Mouse (Mus musculus): ENCODE results near the gene Cgas.

Cgas gene

GRCm38 (mm10) chr9:78457026-78457425, 14.0 kb upstream of the Cgas start:
- no peak for DNase-seq (ENCODE audit: inconsistent ontology term)

GRCm38 (mm10) chr9:78451382-78451781, 8.3 kb upstream of the Cgas start:
- no peak for DNase-seq (ENCODE audit: inconsistent ontology term)

DNA sequence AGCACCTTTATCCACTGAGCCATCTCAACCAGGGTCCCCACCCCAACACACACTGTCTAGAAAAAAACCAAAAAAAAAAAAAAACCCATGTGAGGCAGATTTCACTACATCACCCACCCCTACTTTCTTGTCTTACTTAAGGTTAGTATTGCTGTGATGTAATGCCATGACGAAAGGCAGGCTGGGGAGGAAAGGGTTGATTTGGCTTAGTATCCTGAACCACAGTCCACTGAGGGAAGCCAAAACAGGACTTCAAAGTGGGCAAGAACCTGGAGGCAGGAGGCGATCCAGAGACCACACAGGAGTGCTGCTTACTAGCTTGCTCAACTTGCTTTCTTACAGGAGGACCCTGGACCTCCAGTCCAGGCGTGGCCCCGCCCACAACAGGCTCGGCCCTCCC, 7.4 kb upstream of the Cgas start:
- DNase-seq (ENCODE audit: inconsistent ontology term) = no peak

GRCm38 (mm10) chr9:78447973-78448873, 5.2 kb upstream of the Cgas start, which contains the start of the genes Mto1 and Gm17324:
TSS of gene Mto1 (plus strand) at chr9:78448208.
TSS of gene Gm17324 (minus strand) at chr9:78448786.
- peak; percentile 92 for DNase-seq (ENCODE audit: inconsistent ontology term)

DNA sequence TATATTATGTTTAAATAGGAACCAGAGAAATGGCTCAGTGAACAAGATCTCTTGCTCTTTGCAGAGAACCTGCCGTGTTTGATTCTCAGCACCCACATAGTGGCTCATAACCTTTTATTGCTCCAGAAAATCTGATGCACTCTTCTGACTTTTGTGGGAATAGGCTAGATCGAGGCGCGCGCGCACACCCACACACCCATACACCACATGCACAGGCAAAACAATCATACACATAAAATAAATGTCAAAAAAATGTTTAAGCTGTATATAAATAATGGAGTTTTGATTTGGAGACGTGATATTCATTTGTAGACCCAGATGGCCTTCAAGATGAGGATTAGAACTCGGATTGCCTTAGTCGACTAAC, 4.6 kb upstream of the Cgas start:
- DNase-seq (ENCODE audit: inconsistent ontology term) = no peak

- DNase-seq (ENCODE audit: inconsistent ontology term) = no peak
These were observed 829 bp downstream of the Cgas start for GRCm38 (mm10) chr9:78442237-78442578.

DNA sequence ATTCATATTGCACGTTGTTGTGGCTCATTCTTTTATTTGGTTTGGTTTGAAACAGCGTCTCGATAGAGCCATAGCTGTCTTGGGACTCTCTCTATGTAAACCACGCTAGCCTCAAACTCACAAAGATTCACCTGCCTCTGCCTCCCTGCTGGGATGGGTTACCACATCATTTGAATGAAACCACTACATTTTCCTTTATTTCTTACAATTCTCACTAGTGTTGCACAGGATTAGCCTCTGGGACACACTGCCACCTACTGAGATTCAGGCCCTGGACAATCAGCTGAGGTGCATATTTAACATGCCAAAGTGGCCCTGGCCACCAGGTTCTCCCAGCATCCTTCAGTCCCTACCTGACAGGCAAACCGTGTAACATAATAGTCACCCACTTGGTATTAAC, 3.6 kb downstream of the Cgas start:
- no peak for DNase-seq (ENCODE audit: inconsistent ontology term)

- DNase-seq (ENCODE audit: inconsistent ontology term) = no peak
These were observed 10.6 kb downstream of the Cgas start for GRCm38 (mm10) chr9:78432471-78432870.

DNA sequence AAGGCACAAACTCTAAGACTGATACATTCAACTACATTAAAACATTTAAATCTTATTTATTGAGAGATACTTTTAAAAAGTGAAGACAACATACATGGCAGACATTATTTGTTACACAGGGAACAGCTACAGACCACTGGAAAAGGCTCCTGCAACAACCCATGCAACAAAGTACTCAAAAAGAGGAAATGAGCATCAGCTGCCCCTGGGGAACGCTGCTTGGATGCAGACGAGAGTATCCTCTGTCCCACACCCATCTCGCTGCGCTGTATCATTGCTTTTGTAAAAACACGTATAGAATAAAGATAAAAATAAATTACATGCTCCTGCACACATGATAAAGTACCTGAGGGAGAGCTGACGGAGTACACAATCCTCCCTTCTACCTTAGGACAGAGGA, 12.6 kb downstream of the Cgas start:
- DNase-seq (ENCODE audit: inconsistent ontology term) = no peak

DNA sequence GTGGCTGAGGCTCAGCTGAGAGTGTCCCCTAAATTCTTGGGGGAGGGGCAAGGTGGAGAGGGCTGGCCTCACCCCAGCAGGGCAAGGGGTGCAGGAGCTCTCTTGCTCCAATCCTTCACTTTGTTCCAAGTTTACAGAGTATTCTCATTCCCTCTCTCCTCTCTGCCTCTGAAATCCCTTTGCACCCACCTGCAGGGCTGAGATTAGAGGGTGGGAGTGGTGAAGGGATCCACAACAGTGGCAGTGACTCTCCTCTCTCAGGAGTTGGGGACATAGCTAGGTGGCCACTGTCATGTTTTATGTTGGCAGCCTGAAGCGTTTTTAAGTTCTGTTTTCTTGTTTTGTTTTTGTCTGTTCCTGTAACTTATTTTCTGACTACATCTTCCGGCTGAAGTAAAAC, 13.5 kb downstream of the Cgas start:
- DNase-seq (ENCODE audit: inconsistent ontology term) = no peak

DNA sequence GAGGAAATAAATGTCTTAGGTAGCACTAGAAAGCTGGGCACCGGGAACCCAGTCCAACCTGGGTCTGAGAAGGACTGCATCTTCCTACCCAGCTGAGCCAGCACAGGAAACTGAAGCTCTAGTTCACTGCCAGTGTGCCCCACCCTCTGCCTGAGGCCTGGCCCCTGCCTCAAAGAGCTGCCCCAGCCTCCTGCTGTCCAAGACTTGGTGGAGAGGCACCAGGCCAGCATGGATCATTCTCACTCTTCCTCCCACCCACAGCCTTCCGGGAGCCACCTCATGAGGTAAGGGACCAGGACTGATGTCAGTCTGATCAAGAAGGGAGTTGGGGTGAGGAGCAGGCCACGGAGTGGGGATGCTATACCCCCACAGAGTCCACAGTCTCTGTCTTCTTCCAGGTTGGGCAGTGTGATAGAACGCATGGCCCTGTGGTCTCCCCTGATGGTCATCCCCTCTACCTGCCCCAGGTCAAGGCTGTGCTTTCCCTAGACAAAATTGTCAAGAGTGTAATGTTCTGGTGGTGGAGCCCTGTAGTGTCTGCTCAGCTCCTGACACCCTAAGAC, 14.1 kb downstream of the Cgas start:
- DNase-seq (ENCODE audit: inconsistent ontology term) = no peak

DNA sequence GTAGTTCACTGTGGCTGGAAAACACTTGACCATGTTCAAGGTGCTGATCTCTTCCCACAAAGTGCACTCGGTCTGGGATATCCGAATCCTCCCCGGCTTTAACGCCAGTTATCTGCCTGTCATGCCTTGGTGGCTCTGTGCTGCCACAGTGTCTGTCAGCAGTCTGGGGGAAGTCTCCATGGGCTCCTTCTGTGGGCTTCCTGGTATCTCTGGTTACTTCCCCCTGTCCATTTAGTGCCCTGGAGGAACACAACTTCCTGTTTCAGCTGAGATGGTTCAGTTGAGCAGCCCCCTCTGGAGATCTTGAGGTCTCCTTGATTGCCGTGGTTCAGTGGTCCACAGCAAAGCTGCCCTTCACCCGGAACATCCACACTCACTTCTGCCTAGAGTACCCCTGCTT, 14.9 kb downstream of the Cgas start:
- DNase-seq (ENCODE audit: inconsistent ontology term) = no peak

DNA sequence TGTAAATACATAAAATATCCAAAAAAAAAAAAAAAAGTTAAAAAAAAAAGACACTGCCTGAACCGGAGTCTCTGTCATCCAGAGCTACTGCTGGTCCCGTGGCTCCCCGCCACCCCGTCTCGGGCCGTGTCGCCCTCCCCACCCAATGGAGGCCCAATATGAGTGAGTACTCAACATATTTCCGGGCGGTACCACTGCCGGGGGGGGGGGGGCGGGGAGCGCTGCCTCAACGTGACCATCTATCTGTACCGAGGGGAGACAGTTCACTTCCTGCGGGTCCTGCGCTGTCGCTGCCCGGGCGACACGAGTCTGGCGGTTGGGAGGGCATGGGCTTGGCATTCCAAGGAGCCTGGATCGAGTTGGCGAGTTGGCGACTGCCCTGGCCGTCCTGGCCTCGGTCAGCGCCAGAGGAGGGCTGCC, 15.7 kb downstream of the Cgas start:
- DNase-seq (ENCODE audit: inconsistent ontology term) = peak; percentile 7

- no peak for DNase-seq (ENCODE audit: inconsistent ontology term)
These were observed 41.4 kb downstream of the Cgas start for GRCm38 (mm10) chr9:78401596-78401995.

- no peak for DNase-seq (ENCODE audit: inconsistent ontology term)
These were observed 42.5 kb downstream of the Cgas start for GRCm38 (mm10) chr9:78400570-78400969.

DNA sequence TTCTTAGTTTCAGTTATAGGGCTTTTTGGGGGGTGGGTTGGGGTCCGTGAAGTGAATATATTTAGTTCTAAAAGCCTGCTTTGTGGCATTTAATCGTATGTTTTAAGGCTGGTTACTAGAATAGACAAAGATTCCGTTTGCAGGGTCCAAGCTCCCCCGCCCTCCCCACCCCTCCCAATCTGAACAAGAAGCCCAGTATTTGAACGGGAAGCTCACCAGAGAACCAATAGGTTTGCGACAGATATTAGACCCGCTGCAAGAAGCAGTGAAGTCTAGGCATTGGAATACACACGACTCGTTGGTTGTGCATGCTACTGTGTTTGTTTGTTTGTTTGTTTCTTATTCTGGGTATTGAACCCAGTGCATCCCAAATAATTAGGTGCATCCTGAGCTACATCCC, 46.5 kb downstream of the Cgas start:
- no peak for DNase-seq (ENCODE audit: inconsistent ontology term)

- peak; percentile 62 for DNase-seq (ENCODE audit: inconsistent ontology term)
These were observed 47.2 kb downstream of the Cgas start, which contains the start of gene Ddx43 for GRCm38 (mm10) chr9:78395630-78396351. TSS of gene Ddx43 (plus strand) at chr9:78395777.

DNA sequence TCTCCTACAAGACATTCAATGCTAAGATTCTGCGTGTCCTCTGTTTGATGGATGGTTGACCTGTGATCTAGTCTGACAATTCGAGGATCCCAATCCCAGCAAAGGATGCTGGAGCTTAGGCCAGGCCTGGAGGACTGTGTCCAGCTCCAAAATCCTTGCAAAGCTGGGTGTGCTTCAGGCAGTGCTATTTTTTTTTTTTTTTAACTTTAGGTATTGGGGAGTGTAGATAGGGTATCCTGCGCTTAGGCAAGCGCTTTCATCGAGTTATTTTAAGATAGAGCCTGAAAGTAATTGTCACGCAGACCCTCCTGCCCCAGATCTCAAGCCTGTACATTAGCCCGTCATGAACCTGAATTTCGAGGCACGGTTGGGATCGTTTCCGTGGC, 47.8 kb downstream of the Cgas start:
- DNase-seq (ENCODE audit: inconsistent ontology term) = no peak

DNA sequence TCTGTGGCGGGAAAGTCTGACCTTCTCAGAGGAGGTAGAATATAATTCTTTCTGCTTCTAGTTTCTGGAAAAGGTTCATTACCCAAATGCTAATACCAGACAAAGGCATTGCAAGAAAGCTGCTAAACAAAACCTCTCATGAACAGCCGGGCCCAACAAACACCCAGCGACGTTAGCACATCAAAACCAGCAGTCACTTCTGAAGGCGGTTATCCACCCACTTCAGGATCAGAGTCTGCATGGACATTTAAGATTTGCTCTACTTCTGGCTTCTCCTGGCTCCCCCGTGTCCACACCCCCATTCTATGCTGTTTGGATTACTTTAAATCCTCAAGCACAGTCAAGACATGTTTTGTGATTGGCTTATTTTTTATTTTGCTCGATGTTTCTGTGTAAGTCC, 48.4 kb downstream of the Cgas start:
- DNase-seq (ENCODE audit: inconsistent ontology term) = no peak

GRCm38 (mm10) chr9:78393741-78394140, 49.3 kb downstream of the Cgas start:
- no peak for DNase-seq (ENCODE audit: inconsistent ontology term)

DNA sequence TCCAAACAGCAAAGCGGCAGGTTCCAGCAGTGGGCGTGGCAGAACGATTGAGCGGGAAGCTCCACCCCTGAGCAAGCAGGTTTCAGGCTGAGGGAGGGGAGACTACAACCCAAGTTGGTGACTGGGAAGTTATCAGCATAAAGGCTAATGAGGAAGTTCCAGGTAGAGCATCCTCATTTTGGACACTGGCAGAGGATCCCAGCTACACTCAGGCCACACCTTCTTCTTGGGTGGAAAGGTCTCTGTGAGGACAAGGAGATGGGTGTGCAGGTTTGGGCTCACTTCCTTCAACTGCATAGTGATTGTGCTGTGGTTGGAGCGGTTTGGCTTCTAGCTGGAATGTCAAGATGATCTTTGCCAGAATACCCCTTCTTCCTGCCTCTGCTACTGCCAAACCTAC, 53.1 kb downstream of the Cgas start:
- peak; percentile 18 for DNase-seq (ENCODE audit: inconsistent ontology term)

DNA sequence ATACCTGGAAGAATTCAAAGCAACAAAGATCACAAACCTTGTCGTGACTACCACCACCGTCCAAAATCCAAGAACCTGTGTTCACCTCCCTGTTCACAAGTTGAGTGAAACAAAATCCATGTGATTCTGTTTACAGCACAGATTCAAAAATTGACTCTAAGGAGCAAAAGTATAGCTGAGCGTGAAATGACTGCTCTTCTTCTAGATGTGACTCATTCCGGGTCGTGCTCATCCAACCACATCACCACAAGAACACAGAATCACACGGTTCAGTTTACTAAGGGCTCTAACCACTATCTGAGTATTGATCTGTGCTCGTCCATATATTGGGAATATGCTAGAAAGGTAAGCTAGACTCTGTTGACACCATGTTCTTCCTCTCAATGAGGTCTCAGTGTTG, 56.1 kb downstream of the Cgas start:
- no peak for DNase-seq (ENCODE audit: inconsistent ontology term)

GRCm38 (mm10) chr9:78385893-78386292, 57.1 kb downstream of the Cgas start:
- DNase-seq (ENCODE audit: inconsistent ontology term) = peak; percentile 4
